Mouse (Mus musculus): ENCODE measurements around the gene Nmt1. TPM values are rescaled to one million over a fixed set of nuclear protein-coding genes. Genes with fewer than 3 reads are reported as not detected.

Nmt1 gene
- polyA plus RNA-seq, 1 experiment from 2014 or later, result 51.3 TPM

- WGBS, result 97% methylated on average over 14 of the region's 14 CpGs
- Histone ChIP-seq H3K9me3 (ENCODE audit: control insufficient read depth, low read length) (no peaks in the 10 kb centered on the region), H3K4me3 (ENCODE audit: low read depth, low read length) (no peak overlapping the region), H3K4me1 (ENCODE audit: control insufficient read depth, insufficient read depth, low read length) (no peaks in the 10 kb centered on the region), H3K9ac (ENCODE audit: low read length) (no peak overlapping the region), H3K36me3 (ENCODE audit: control insufficient read depth, insufficient read depth, low read length) (peaks cover 31% of the 10 kb centered on the region), H3K4me2 (no peak overlapping the region), H3K27ac (ENCODE audit: low read depth, low read length) (no peak overlapping the region), H3K27me3 (ENCODE audit: control insufficient read depth, insufficient read depth, low read length) (no peaks in the 10 kb centered on the region)
- no peak for DNase-seq (ENCODE audit: low spot score, missing footprints)
- ATAC-seq (ENCODE audit: low FRiP score), result no peak
These were observed 38.4 kb downstream of the Nmt1 start for GRCm38 (mm10) chr11:103066191-103067050.

GRCm38 (mm10) chr11:103067051-103067361, 39.0 kb downstream of the Nmt1 start:
- Histone ChIP-seq H3K27ac (ENCODE audit: low read depth, low read length) (no peak overlapping the region), H3K4me1 (ENCODE audit: control insufficient read depth, insufficient read depth, low read length) (no peaks in the 10 kb centered on the region), H3K4me2 (no peak overlapping the region), H3K4me3 (ENCODE audit: low read depth, low read length) (no peak overlapping the region), H3K27me3 (ENCODE audit: control insufficient read depth, insufficient read depth, low read length) (no peaks in the 10 kb centered on the region), H3K36me3 (ENCODE audit: control insufficient read depth, insufficient read depth, low read length) (peaks cover 31% of the 10 kb centered on the region), H3K9me3 (ENCODE audit: control insufficient read depth, low read length) (no peaks in the 10 kb centered on the region), H3K9ac (ENCODE audit: low read length) (no peak overlapping the region)
- DNase-seq (ENCODE audit: low spot score, missing footprints), result no peak
- 96% methylated on average over 6 of the region's 6 CpGs for WGBS
- no peak for ATAC-seq (ENCODE audit: low FRiP score)

GRCm38 (mm10) chr11:103067457-103068001, 39.5 kb downstream of the Nmt1 start:
- WGBS, result 91% methylated on average over 8 of the region's 8 CpGs
- H3K9ac ChIP-seq (ENCODE audit: low read length), result no peak overlapping the region
- H3K4me2 ChIP-seq, result no peak overlapping the region
- no peaks in the 10 kb centered on the region for H3K4me1 ChIP-seq (ENCODE audit: control insufficient read depth, insufficient read depth, low read length)
- no peak for DNase-seq (ENCODE audit: low spot score, missing footprints)
- no peak for ATAC-seq (ENCODE audit: low FRiP score)
- peaks cover 31% of the 10 kb centered on the region for H3K36me3 ChIP-seq (ENCODE audit: control insufficient read depth, insufficient read depth, low read length)
- H3K27me3 ChIP-seq (ENCODE audit: control insufficient read depth, insufficient read depth, low read length), result no peaks in the 10 kb centered on the region
- no peaks in the 10 kb centered on the region for H3K9me3 ChIP-seq (ENCODE audit: control insufficient read depth, low read length)
- no peak overlapping the region for H3K4me3 ChIP-seq (ENCODE audit: low read depth, low read length)
- no peak overlapping the region for H3K27ac ChIP-seq (ENCODE audit: low read depth, low read length)

- H3K9me3 ChIP-seq (ENCODE audit: control insufficient read depth, low read length), result no peaks in the 10 kb centered on the region
- no peak overlapping the region for H3K27ac ChIP-seq (ENCODE audit: low read depth, low read length)
- no peaks in the 10 kb centered on the region for H3K27me3 ChIP-seq (ENCODE audit: control insufficient read depth, insufficient read depth, low read length)
- H3K36me3 ChIP-seq (ENCODE audit: control insufficient read depth, insufficient read depth, low read length), result peaks cover 31% of the 10 kb centered on the region
- no peaks in the 10 kb centered on the region for H3K4me1 ChIP-seq (ENCODE audit: control insufficient read depth, insufficient read depth, low read length)
- no peak overlapping the region for H3K4me2 ChIP-seq
- no peak overlapping the region for H3K4me3 ChIP-seq (ENCODE audit: low read depth, low read length)
- WGBS, result 92% methylated on average over 4 of the region's 4 CpGs
- no peak overlapping the region for H3K9ac ChIP-seq (ENCODE audit: low read length)
- ATAC-seq (ENCODE audit: low FRiP score) (no peak), DNase-seq (ENCODE audit: low spot score, missing footprints) (no peak)
These were observed 40.3 kb downstream of the Nmt1 start for GRCm38 (mm10) chr11:103068272-103068671.

GRCm38 (mm10) chr11:103068884-103069283, 40.9 kb downstream of the Nmt1 start:
- no peak for ATAC-seq (ENCODE audit: low FRiP score)
- H3K4me1 ChIP-seq (ENCODE audit: control insufficient read depth, insufficient read depth, low read length), result no peaks in the 10 kb centered on the region
- no peak overlapping the region for H3K27ac ChIP-seq (ENCODE audit: low read depth, low read length)
- H3K4me3 ChIP-seq (ENCODE audit: low read depth, low read length), result no peak overlapping the region
- H3K4me2 ChIP-seq, result no peak overlapping the region
- peaks cover 29% of the 10 kb centered on the region for H3K36me3 ChIP-seq (ENCODE audit: control insufficient read depth, insufficient read depth, low read length)
- H3K9ac ChIP-seq (ENCODE audit: low read length), result no peak overlapping the region
- WGBS, result 97% methylated on average over 11 of the region's 11 CpGs
- no peaks in the 10 kb centered on the region for H3K27me3 ChIP-seq (ENCODE audit: control insufficient read depth, insufficient read depth, low read length)
- DNase-seq (ENCODE audit: low spot score, missing footprints), result no peak
- H3K9me3 ChIP-seq (ENCODE audit: control insufficient read depth, low read length), result no peaks in the 10 kb centered on the region

- ATAC-seq (ENCODE audit: low FRiP score) (no peak), DNase-seq (ENCODE audit: low spot score, missing footprints) (no peak)
- Histone ChIP-seq H3K4me2 (no peak overlapping the region), H3K27me3 (ENCODE audit: control insufficient read depth, insufficient read depth, low read length) (no peaks in the 10 kb centered on the region), H3K4me3 (ENCODE audit: low read depth, low read length) (no peak overlapping the region), H3K36me3 (ENCODE audit: control insufficient read depth, insufficient read depth, low read length) (peaks cover 21% of the 10 kb centered on the region), H3K27ac (ENCODE audit: low read depth, low read length) (no peak overlapping the region), H3K9ac (ENCODE audit: low read length) (no peak overlapping the region), H3K4me1 (ENCODE audit: control insufficient read depth, insufficient read depth, low read length) (peaks cover 3% of the 10 kb centered on the region; the same call in 1 of the 2 replicates), H3K9me3 (ENCODE audit: control insufficient read depth, low read length) (no peaks in the 10 kb centered on the region)
- WGBS, result 100% methylated on average over 2 of the region's 2 CpGs
These were observed 41.7 kb downstream of the Nmt1 start for GRCm38 (mm10) chr11:103069731-103070130.

- DNase-seq (ENCODE audit: low spot score, missing footprints), result no peak
- Histone ChIP-seq H3K27ac (ENCODE audit: low read depth, low read length) (no peak overlapping the region), H3K9me3 (ENCODE audit: control insufficient read depth, low read length) (no peaks in the 10 kb centered on the region), H3K36me3 (ENCODE audit: control insufficient read depth, insufficient read depth, low read length) (peaks cover 17% of the 10 kb centered on the region), H3K9ac (ENCODE audit: low read length) (no peak overlapping the region), H3K27me3 (ENCODE audit: control insufficient read depth, insufficient read depth, low read length) (no peaks in the 10 kb centered on the region), H3K4me3 (ENCODE audit: low read depth, low read length) (no peak overlapping the region), H3K4me1 (ENCODE audit: control insufficient read depth, insufficient read depth, low read length) (peaks cover 4% of the 10 kb centered on the region; the same call in 1 of the 2 replicates), H3K4me2 (no peak overlapping the region)
- ATAC-seq (ENCODE audit: low FRiP score), result no peak
- WGBS, result 94% methylated on average over 10 of the region's 10 CpGs
These were observed 42.4 kb downstream of the Nmt1 start for GRCm38 (mm10) chr11:103070322-103070880.

- Histone ChIP-seq H3K4me3 (ENCODE audit: low read depth, low read length) (no peak overlapping the region), H3K36me3 (ENCODE audit: control insufficient read depth, insufficient read depth, low read length) (peaks cover 6% of the 10 kb centered on the region), H3K9me3 (ENCODE audit: control insufficient read depth, low read length) (no peaks in the 10 kb centered on the region), H3K4me2 (no peak overlapping the region), H3K9ac (ENCODE audit: low read length) (no peak overlapping the region), H3K27ac (ENCODE audit: low read depth, low read length) (no peak overlapping the region), H3K27me3 (ENCODE audit: control insufficient read depth, insufficient read depth, low read length) (no peaks in the 10 kb centered on the region), H3K4me1 (ENCODE audit: control insufficient read depth, insufficient read depth, low read length) (peaks cover 4% of the 10 kb centered on the region; the same call in 1 of the 2 replicates)
- DNase-seq (ENCODE audit: low spot score, missing footprints) (no peak), ATAC-seq (ENCODE audit: low FRiP score) (no peak)
- 89% methylated on average over 7 of the region's 7 CpGs for WGBS
These were observed 45.7 kb downstream of the Nmt1 start for GRCm38 (mm10) chr11:103073671-103074070.

- H3K4me1 ChIP-seq (ENCODE audit: control insufficient read depth, insufficient read depth, low read length), result peaks cover 4% of the 10 kb centered on the region; the same call in 1 of the 2 replicates
- no peaks in the 10 kb centered on the region for H3K9me3 ChIP-seq (ENCODE audit: control insufficient read depth, low read length)
- no peak overlapping the region for H3K4me3 ChIP-seq (ENCODE audit: low read depth, low read length)
- H3K27me3 ChIP-seq (ENCODE audit: control insufficient read depth, insufficient read depth, low read length), result no peaks in the 10 kb centered on the region
- 53% methylated on average over 10 of the region's 10 CpGs for WGBS
- DNase-seq (ENCODE audit: low spot score, missing footprints) (no peak), ATAC-seq (ENCODE audit: low FRiP score) (no peak)
- H3K9ac ChIP-seq (ENCODE audit: low read length), result no peak overlapping the region
- H3K27ac ChIP-seq (ENCODE audit: low read depth, low read length), result no peak overlapping the region
- H3K36me3 ChIP-seq (ENCODE audit: control insufficient read depth, insufficient read depth, low read length), result peaks cover 2% of the 10 kb centered on the region
- no peak overlapping the region for H3K4me2 ChIP-seq
These were observed 46.2 kb downstream of the Nmt1 start for GRCm38 (mm10) chr11:103074121-103074650.
